Mouse (Mus musculus) olfactory bulb, adult 2 months (tissue): ENCODE results near the gene Prkar2a. TPM values are rescaled to one million over a fixed set of nuclear protein-coding genes. Genes with fewer than 3 reads are reported as not detected.
"Not testable (repeated sequence)": the region's sequence is repeated elsewhere in the genome, so short reads cannot be mapped to it uniquely, and the experiment has no call there.

Experiments used
- H3K27ac ChIP-seq: fragments of 200-500 bp; 2 replicates; pipeline ENCODE4 v1.5.1; 2012; ENCODE audit warnings: low read depth, low read length; ENCODE audit not compliant: insufficient read depth
- H3K4me1 ChIP-seq: fragments of 200-500 bp; 2 replicates; pipeline ENCODE4 v1.6.1; 2012; ENCODE audit warnings: low read length; ENCODE audit not compliant: control insufficient read depth, insufficient read depth
- H3K4me3 ChIP-seq: fragments of 200-500 bp; 2 replicates; pipeline ENCODE4 v1.5.1; 2012; ENCODE audit warnings: mild to moderate bottlenecking, low read depth, low read length, moderate library complexity; ENCODE audit not compliant: insufficient read depth
- CTCF ChIP-seq: fragments of 200-500 bp; IDR thresholded peaks from 2 replicates; pipeline ENCODE4 v1.5.1; 2012; ENCODE audit warnings: low read depth, mild to moderate bottlenecking, low read length, moderate library complexity; ENCODE audit not compliant: insufficient read depth
- POLR2A ChIP-seq: fragments of 200-500 bp; IDR thresholded peaks from 2 replicates; pipeline ENCODE4 v1.6.1; 2012; ENCODE audit warnings: mild to moderate bottlenecking, low read depth, low read length, moderate library complexity; ENCODE audit not compliant: insufficient read depth
- WGBS: fragments of 180-500 bp; shearing (Covaris S2); methylation state at CpG from one replicate; pipeline ENCODE4 v1.1.7; 2018; 5-methylcytosine and 5-hydroxymethylcytosine counted together
- polyA plus RNA-seq: library from polyadenylated mRNA; stranded (reverse); fragments of >200 nt; gene quantifications from 2 replicates; pipeline ENCODE4 v1.2.4, GENCODE M21; 2012; ENCODE audit warnings: low replicate concordance; ENCODE audit not compliant: missing spikeins, insufficient read depth, insufficient read length

The Prkar2a gene
- not detected in 2 replicates for polyA plus RNA-seq

DNA sequence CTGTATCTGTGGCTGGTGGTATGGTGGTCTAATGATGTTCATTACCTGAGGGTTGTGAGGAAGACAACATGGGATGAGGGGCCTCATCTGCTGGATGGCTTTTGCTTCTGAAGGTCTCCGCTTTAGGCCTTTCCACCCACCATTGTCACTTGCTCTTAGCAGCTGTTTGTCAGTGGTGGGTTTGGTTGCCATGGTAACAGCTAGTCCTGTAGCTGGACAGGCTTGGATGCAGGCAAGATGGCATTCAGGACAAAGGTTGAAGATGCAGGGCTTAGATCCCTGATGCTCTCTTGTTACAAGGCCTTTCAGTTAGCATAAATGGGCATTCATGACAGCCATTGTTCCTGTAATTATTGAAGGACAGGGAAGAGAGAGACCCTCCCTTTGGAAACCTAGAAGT, at the start of gene Prkar2a:
Gene Prkar2a (plus strand): TSS at position 209 of the 400 bp plus-strand sequence.
- H3K4me3 ChIP-seq: no peak within 1 kb of the TSS
- peak within 1 kb of the TSS; percentile 5; the same call in 1 of the 2 replicates for H3K27ac ChIP-seq
- H3K4me1 ChIP-seq: 0 out of 2 replicates have a peak, but pooled peaks cover 2% of the 10 kb centered on the region
- TF ChIP-seq POLR2A (no peak), CTCF (no peak)
- 85% methylated on average over 1 of the region's 1 CpGs for WGBS

DNA sequence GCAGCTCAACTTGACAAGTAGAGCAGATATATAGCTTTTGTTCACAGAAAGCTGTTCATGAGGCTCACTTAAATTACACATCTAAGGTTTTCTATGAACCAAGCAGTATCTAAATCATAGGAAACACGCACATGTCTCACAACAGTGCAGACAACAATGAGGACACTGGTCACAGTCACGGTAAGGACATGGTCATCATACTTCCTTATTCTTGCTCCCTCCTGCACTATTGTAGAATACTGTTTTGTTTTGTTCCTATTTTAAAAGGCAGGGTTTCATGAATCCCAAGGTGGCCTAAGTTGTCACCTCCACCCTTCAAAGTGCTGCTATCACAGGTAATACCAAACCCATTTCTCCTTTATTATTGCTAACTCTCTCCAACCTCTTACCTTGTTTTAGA, 49.3 kb upstream of the Prkar2a start:
- WGBS: 84% methylated on average over 2 of the region's 2 CpGs
- no peak overlapping the region for H3K4me3 ChIP-seq
- TF ChIP-seq POLR2A (no peak), CTCF (no peak)

DNA sequence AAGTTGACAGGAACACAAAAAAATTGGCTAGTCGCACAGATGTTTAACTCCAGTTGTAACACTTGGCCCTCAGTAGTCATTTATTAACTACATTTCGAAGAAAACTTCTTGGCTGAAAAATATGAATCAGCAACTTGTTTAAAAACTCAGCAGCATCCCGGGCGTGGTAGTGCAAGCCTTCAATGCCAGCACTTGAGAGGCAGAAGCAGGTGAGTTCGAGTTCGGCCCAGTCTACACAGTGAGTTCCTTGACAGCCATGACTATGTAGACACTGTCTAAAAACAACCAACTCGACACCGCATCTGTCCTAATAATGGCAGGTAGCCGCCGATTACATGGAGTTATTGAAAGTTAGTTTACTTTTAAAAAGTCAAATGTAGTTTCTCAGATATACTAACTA, 40.9 kb upstream of the Prkar2a start:
- WGBS: 28% methylated on average over 10 of the region's 10 CpGs
- H3K27ac ChIP-seq: no peak overlapping the region

More for the DNA sequence above, 49.3 kb upstream of the Prkar2a start:
- Histone ChIP-seq H3K4me1 (no peaks in the 10 kb centered on the region), H3K27ac (no peak overlapping the region)

DNA sequence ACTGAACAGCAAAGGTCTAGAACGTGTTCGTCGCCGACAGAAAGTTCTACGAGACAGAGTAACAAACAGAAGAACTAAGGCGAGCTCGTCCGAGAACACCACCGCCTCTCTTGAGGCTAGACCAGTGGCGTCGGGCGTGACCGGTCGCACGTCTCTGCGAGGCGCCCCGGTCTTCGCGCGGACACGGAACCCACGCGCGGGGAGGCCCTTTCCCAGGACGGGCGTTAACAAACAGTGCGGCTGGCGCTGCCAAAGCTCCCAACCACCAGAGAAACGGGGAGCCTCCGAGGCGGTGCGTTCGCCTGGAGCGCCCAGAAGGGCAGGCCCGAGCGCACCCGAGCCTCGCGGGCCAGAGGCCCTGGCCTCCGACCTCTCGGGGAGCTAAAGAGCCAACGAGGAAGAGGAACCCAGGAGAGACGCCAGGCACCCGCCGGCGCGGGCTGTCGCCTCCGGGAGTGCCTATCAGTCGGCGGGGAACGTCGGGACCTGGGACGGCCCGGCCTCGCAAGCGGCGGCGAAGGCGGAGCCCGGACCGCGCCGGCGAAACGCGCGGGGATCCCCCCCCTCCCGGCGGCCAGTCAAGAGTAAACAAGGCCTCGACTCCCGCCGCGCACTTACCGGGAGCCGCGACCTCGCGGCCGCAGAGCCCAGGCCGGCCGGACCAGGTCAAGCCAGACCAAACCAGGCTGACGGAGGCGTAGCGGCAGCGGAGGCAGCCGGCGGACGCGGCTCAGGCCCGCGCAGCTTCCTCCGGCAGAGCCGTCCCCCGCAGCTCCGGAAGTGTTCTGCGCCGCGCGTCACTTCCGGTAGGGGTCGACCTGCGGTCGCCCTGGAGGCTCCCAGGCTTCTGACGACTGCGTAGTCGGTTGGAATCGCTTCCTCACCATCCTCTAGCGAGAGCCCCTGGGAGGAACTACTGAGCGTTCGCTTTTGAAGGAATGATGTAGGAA, 40.2 kb upstream of the Prkar2a start, which contains the start of gene Arih2:
Gene Arih2 (minus strand): TSS at position 776 of the 950 bp plus-strand sequence.
- Histone ChIP-seq H3K4me1 (peaks cover 5% of the 10 kb centered on the region; the same call in 1 of the 2 replicates), H3K4me3 (peak within 1 kb of the TSS; percentile 95), H3K27ac (peak within 1 kb of the TSS; percentile 94)
- TF ChIP-seq CTCF (no peak), POLR2A (peak; percentile 89)
- WGBS: under 1% methylated on average over 111 of the region's 112 CpGs

More for the DNA sequence above, 40.9 kb upstream of the Prkar2a start:
- peak overlapping the region; percentile 95 for H3K4me3 ChIP-seq
- no peak for TF ChIP-seq POLR2A
- TF ChIP-seq CTCF: no peak
- peaks cover 5% of the 10 kb centered on the region; the same call in 1 of the 2 replicates for H3K4me1 ChIP-seq

DNA sequence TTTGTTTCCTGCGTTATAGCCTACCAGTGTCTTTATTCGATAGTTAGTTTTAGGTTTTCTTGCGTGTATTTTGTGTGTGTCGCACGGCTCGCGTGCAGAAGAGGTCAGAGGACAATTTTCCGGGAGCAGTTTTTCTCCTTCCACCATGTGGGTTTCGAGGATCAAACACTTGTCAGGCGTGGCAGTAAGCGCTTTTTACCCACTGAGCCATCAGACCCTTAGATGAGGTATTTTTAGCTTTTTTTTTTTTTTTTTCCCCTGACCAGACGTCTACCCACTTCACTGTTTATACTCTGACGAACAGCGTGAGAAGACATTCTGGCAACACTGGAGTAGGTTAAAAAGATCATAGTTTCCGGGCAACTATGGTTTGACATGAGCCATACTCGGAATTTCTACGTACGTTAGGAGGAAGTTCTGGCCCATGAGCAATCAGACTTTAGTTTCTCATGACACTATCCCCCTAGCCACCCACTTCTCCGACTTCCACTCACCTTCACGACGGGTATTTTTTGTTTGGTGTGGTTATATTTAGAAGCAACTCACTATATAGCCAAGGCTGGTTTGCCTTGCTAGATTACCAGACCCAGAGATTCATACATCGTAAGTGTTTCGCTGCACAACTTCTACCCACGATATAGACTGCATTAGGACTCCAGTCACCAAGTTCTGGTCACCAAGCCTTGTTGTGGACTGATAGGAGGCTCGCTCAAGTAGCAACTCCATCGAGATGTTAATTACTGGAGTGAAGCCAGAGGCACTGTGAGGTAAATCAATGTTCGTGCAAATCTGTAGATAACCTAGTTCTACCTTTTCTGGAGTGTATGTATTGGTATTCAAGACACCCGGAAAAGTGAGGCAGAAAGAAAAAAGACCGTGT, 39.3 kb upstream of the Prkar2a start:
- peak overlapping the region; percentile 95 for H3K4me3 ChIP-seq
- WGBS: 17% methylated on average over 29 of the region's 29 CpGs
- no peak for TF ChIP-seq CTCF
- no peak for TF ChIP-seq POLR2A
- H3K4me1 ChIP-seq: peaks cover 5% of the 10 kb centered on the region; the same call in 1 of the 2 replicates
- H3K27ac ChIP-seq: peak overlapping the region; percentile 94

DNA sequence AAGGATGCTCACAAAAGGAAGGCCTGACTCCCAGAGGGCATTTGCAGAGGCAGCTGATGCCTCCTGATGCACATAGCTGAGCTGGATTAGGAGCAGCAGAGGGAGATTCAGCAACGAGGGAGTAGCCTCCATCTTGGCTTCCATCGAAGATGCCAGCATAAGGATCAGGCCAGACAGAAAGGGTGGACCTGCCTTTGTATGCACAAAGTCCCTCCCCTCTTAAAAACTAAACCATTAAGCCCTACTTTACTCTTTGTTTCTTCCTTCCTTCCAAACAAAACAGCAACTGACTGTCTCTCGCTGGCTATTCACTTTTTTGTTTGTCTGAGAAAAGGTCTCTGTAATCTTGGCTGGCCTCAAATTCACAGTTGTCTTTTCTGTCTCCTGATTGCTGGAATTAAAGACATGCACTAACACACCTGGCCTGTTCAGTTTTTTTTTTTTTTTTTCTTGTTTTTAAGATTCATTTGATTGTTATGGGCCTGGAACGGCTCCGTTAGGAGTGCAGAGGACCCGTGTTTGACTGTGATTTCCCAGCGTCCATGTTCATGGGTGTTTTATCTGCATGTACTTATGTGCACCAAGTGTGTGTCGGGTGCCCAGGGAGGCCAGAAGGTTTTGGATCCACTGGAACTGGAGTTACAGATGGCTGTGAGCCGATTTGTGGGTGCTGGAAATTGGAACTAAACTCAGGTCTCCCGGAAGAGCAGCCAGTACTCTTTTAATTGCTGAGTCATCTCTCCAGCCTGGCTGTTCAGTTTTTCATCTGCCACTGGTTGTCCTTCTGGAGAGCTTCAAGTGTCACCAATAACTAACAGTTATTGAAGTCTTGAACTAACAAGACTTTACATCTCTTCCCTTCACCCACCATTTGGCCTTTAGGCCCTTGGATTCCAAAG, 34.3 kb upstream of the Prkar2a start:
- no peaks in the 10 kb centered on the region for H3K4me1 ChIP-seq
- 80% methylated on average over 10 of the region's 10 CpGs for WGBS
- H3K4me3 ChIP-seq: no peak overlapping the region
- no peak for TF ChIP-seq POLR2A
- TF ChIP-seq CTCF: no peak
- no peak overlapping the region for H3K27ac ChIP-seq

DNA sequence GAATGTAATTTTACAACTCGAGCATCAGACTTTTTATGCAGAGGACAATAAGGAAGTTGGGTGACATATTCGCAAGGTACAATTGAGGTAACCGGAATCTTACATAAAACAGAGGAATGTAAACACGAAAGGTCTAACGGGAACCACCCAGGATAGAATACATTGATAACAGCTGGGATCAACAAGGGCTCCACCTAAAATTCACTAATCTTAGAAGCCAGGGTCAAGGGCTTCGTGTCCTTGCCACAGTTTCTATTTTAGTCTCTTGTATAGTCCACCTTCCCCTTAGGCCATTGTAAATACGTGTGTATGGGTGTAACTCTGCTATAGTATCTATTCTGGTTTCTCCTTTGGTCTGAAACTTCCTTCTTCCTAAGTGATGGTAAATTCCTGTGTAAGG, 33.2 kb upstream of the Prkar2a start:
- H3K27ac ChIP-seq, H3K4me3 ChIP-seq, H3K4me1 ChIP-seq: not testable (repeated sequence)
- 87% methylated on average over 7 of the region's 7 CpGs for WGBS
